Mouse (Mus musculus) hindbrain, embryonic 13.5 days (tissue): Measurements from ENCODE around the gene Pdk4. TPM values are rescaled to one million over a fixed set of nuclear protein-coding genes. Genes with fewer than 3 reads are reported as not detected.

Source experiments
- ATAC-seq: fragments of 200-750 bp; cut with Nextera tagmentation; 2 replicates; pipeline ENCODE4 v1.8.0; 2017; ENCODE audit warnings: moderate TSS enrichment; ENCODE audit not compliant: low FRiP score
- H3K27ac ChIP-seq: fragments of 300-500 bp; sonication (generic); 2 replicates; pipeline ENCODE4 v1.5.1; 2015; ENCODE audit warnings: inconsistent platforms, mild to moderate bottlenecking, moderate library complexity
- H3K27me3 ChIP-seq: fragments of 300-500 bp; sonication (generic); 2 replicates; pipeline ENCODE4 v1.6.1; 2015; ENCODE audit warnings: mild to moderate bottlenecking, inconsistent platforms
- H3K36me3 ChIP-seq: fragments of 300-500 bp; sonication (generic); 2 replicates; pipeline ENCODE4 v1.6.1; 2015; ENCODE audit warnings: mild to moderate bottlenecking, inconsistent platforms
- H3K4me1 ChIP-seq: fragments of 300-500 bp; sonication (generic); replicated peaks from 2 replicates; pipeline ENCODE4 v1.6.1; 2015; ENCODE audit warnings: inconsistent platforms
- H3K4me2 ChIP-seq: fragments of 300-500 bp; sonication (generic); 2 replicates; pipeline ENCODE4 v1.6.1; 2015; ENCODE audit warnings: inconsistent platforms, mild to moderate bottlenecking, moderate library complexity
- H3K4me3 ChIP-seq: fragments of 300-500 bp; sonication (generic); 2 replicates; pipeline ENCODE4 v1.5.1; 2015; ENCODE audit warnings: mild to moderate bottlenecking, inconsistent platforms
- H3K9ac ChIP-seq: fragments of 300-500 bp; sonication (generic); 2 replicates; pipeline ENCODE4 v1.6.1; 2015; ENCODE audit warnings: mild to moderate bottlenecking, inconsistent platforms
- H3K9me3 ChIP-seq: fragments of 300-500 bp; sonication (generic); 2 replicates; pipeline ENCODE4 v1.6.1; 2016; ENCODE audit warnings: inconsistent platforms
- WGBS: fragments of 180-500 bp; shearing (Covaris S2); methylation state at CpG from one replicate; pipeline ENCODE4 v1.1.7; 2015; 5-methylcytosine and 5-hydroxymethylcytosine counted together
- polyA plus RNA-seq: library from polyadenylated mRNA; unstranded; fragments of >200 nt; fragmentation: Nextera tagmentation; extraction: Ambion mirVana; gene quantifications from 2 replicates; pipeline ENCODE4 v1.2.1, GENCODE M21; 2015

Gene Pdk4
- polyA plus RNA-seq, 1 experiment from 2014 or later = 2.2 TPM

DNA sequence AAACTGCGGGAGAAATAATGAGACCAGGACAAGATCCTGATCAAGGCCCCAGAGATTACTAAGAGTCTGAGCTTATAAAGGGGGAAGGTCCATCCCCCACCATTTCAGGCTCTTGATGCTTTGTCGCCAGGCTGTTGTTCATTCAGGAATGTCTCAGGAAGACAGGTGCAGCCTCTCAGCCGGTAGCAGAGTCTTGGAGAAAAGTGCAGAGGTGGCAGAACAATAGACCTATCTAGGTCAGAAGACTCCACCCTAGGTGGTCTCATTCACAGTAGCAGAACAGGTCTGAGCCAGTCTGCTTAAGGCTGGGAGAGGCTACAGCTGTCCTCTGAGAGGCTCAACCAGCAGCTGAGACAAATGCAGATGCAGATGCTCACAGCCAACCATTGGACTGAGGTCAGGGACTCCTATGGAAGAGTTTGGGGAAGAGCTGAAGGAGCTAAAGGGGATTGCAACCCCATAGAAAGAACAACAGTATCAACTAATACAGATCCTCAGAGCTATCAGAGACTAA lies 13.8 kb downstream of the Pdk4 start:
- no peaks in the 10 kb centered on the region for H3K4me1 ChIP-seq

GRCm38 (mm10) chr6:5481066-5481465 lies 15.0 kb downstream of the Pdk4 start:
- ATAC-seq = no peak
- no peaks in the 10 kb centered on the region for H3K9me3 ChIP-seq
- 92% methylated on average over 2 of the region's 2 CpGs for WGBS
- H3K27me3 ChIP-seq = no peaks in the 10 kb centered on the region
- H3K27ac ChIP-seq = no peak overlapping the region
- H3K4me2 ChIP-seq = no peak overlapping the region
- H3K36me3 ChIP-seq = no peaks in the 10 kb centered on the region
- no peak overlapping the region for H3K4me3 ChIP-seq
- no peaks in the 10 kb centered on the region for H3K4me1 ChIP-seq
- H3K9ac ChIP-seq = no peak overlapping the region

More for the DNA sequence above, 13.8 kb downstream of the Pdk4 start:
- Histone ChIP-seq H3K4me2 (no peak overlapping the region), H3K9me3 (no peaks in the 10 kb centered on the region), H3K4me3 (no peak overlapping the region), H3K36me3 (no peaks in the 10 kb centered on the region), H3K27me3 (no peaks in the 10 kb centered on the region), H3K9ac (no peak overlapping the region), H3K27ac (no peak overlapping the region)
- WGBS = 67% methylated on average over 3 of the region's 3 CpGs
- ATAC-seq = no peak

- H3K27ac ChIP-seq = no peak overlapping the region
- H3K4me1 ChIP-seq = no peaks in the 10 kb centered on the region
- no peaks in the 10 kb centered on the region for H3K27me3 ChIP-seq
- no peaks in the 10 kb centered on the region for H3K36me3 ChIP-seq
- no peak overlapping the region for H3K4me2 ChIP-seq
- H3K4me3 ChIP-seq = no peak overlapping the region
- no peak for ATAC-seq
- 69% methylated on average over 1 of the region's 1 CpGs for WGBS
- H3K9ac ChIP-seq = no peak overlapping the region
- no peaks in the 10 kb centered on the region for H3K9me3 ChIP-seq
Measured at GRCm38 (mm10) chr6:5474021-5474420, 22.1 kb downstream of the Pdk4 start.

DNA sequence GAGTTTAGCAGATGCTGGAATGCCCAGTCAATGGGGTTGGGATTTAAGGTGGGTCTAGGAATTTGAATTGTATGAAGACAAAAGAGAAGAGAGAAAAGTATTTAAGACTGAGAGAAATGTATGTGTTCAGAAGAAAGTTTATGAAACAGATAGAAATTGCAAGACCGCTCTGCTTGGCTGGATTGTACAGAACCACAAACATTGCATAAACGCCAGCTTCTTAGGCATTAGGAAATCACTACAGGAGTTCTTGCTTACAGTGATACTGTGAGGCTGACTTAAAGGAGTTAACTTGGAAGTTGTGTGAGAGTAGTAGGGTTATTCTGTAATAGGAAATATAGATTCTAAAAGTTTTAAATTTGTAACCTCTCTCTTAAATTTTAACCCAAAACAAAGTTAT lies 23.4 kb downstream of the Pdk4 start:
- no peaks in the 10 kb centered on the region for H3K27me3 ChIP-seq
- no peak overlapping the region for H3K27ac ChIP-seq
- no peak for ATAC-seq
- H3K36me3 ChIP-seq = no peaks in the 10 kb centered on the region
- H3K4me3 ChIP-seq = no peak overlapping the region
- 95% methylated on average over 2 of the region's 2 CpGs for WGBS
- H3K9me3 ChIP-seq = no peaks in the 10 kb centered on the region
- H3K4me1 ChIP-seq = no peaks in the 10 kb centered on the region
- H3K4me2 ChIP-seq = no peak overlapping the region
- H3K9ac ChIP-seq = no peak overlapping the region

GRCm38 (mm10) chr6:5470480-5471318 lies 25.4 kb downstream of the Pdk4 start:
- no peaks in the 10 kb centered on the region for H3K9me3 ChIP-seq
- H3K27me3 ChIP-seq = no peaks in the 10 kb centered on the region
- H3K9ac ChIP-seq = no peak overlapping the region
- H3K36me3 ChIP-seq = no peaks in the 10 kb centered on the region
- 72% methylated on average over 10 of the region's 10 CpGs for WGBS
- no peak for ATAC-seq
- no peak overlapping the region for H3K4me2 ChIP-seq
- no peak overlapping the region for H3K4me3 ChIP-seq
- H3K4me1 ChIP-seq = no peaks in the 10 kb centered on the region
- no peak overlapping the region for H3K27ac ChIP-seq

GRCm38 (mm10) chr6:5455836-5456235 lies 40.3 kb downstream of the Pdk4 start:
- 82% methylated on average over 3 of the region's 3 CpGs for WGBS
- H3K9me3 ChIP-seq = no peaks in the 10 kb centered on the region

GRCm38 (mm10) chr6:5449878-5450277 lies 46.2 kb downstream of the Pdk4 start:
- Histone ChIP-seq H3K9me3 (no peaks in the 10 kb centered on the region), H3K4me3 (no peak overlapping the region), H3K9ac (no peak overlapping the region), H3K27ac (no peak overlapping the region), H3K27me3 (no peaks in the 10 kb centered on the region), H3K4me1 (no peaks in the 10 kb centered on the region), H3K4me2 (no peak overlapping the region), H3K36me3 (no peaks in the 10 kb centered on the region)
- 96% methylated on average over 5 of the region's 5 CpGs for WGBS
- ATAC-seq = no peak

More at GRCm38 (mm10) chr6:5455836-5456235, 40.3 kb downstream of the Pdk4 start:
- Histone ChIP-seq H3K36me3 (no peaks in the 10 kb centered on the region), H3K27me3 (no peaks in the 10 kb centered on the region), H3K9ac (no peak overlapping the region), H3K4me2 (no peak overlapping the region), H3K27ac (no peak overlapping the region), H3K4me3 (no peak overlapping the region), H3K4me1 (no peaks in the 10 kb centered on the region)
- no peak for ATAC-seq

DNA sequence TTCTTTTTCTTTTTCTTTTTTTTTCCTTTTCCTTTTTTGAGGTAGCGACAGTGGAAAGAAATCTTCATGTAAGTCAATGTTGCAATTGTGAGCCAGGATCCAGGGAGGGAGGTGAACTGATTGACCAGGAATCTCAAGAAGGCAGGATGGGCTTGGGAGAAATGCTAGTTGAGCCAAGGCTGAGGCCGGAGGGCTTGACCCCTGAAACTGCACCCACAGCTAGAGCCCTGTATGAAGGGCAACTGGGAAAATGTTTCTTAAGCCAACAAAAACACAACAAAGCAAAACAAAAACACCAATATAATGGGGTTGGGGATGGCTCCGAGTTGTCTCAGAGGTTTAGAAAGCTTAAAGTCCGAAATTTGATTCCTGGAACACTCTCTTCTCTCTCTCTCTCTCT lies 47.7 kb downstream of the Pdk4 start:
- no peak overlapping the region for H3K4me3 ChIP-seq
- WGBS = 59% methylated on average over 4 of the region's 4 CpGs
- H3K27me3 ChIP-seq = no peaks in the 10 kb centered on the region
- ATAC-seq = no peak
- no peaks in the 10 kb centered on the region for H3K9me3 ChIP-seq
- no peaks in the 10 kb centered on the region for H3K36me3 ChIP-seq
- no peak overlapping the region for H3K9ac ChIP-seq
- no peaks in the 10 kb centered on the region for H3K4me1 ChIP-seq
- no peak overlapping the region for H3K27ac ChIP-seq
- no peak overlapping the region for H3K4me2 ChIP-seq

DNA sequence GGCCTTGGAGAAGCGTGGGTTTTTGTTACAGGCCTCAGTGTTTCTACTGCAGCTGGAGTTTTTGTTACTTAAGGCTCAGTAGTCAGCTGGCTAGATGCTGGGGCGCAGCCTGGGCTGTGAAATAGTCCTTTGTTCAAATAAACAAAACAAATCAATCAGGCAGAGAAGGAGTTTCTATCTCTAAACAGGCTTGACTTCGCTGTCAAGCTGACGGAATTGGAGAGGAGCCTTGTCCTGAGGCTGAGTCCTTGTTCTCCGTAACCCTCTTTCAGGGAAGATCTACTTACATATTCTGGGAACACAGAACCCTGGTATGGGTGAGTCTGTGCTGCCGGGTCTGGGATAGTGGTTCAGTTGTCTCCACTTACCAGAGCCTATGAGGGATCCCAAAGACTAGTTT lies 48.6 kb downstream of the Pdk4 start:
- peak overlapping the region; percentile 27 for H3K27ac ChIP-seq
- H3K4me1 ChIP-seq = no peaks in the 10 kb centered on the region; the same call in 1 of the 2 replicates
- H3K36me3 ChIP-seq = no peaks in the 10 kb centered on the region
- H3K9ac ChIP-seq = no peak overlapping the region
- peak; percentile 74 for ATAC-seq
- H3K4me3 ChIP-seq = no peak overlapping the region
- no peaks in the 10 kb centered on the region for H3K27me3 ChIP-seq
- WGBS = 17% methylated on average over 6 of the region's 6 CpGs
- no peaks in the 10 kb centered on the region for H3K9me3 ChIP-seq
- no peak overlapping the region for H3K4me2 ChIP-seq

- no peak for ATAC-seq
Measured at GRCm38 (mm10) chr6:5447013-5447412, 49.1 kb downstream of the Pdk4 start.

DNA sequence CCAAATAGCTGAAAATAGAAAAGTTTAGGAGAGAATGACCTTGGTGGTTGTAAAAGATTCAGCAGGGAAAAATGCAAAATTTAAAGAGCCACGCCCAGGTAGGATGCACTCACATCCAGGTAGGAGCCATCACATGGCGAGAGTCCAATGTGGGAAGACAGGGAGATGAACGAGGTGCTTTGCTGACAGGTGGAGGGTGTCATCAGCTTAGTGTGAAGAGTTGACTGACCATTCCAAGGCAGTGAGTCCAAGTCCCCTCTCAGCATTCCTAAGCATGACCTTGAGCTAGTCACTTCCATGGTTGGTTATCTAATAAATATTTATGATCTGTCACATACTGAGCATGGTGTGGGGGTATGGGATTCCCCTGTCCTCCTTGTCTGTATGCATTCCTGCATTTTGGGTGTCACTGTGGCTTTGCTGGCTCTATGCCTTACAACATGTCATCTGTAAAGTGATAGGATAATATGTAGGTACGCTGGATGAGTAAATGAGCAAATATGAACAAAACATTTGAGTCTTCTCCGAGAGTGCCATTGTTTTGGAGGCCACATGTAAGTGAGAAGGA lies 51.7 kb downstream of the Pdk4 start:
- no peak overlapping the region for H3K4me3 ChIP-seq
- ATAC-seq = no peak
- H3K27me3 ChIP-seq = no peaks in the 10 kb centered on the region
- WGBS = 95% methylated on average over 5 of the region's 5 CpGs
- no peaks in the 10 kb centered on the region for H3K9me3 ChIP-seq
- H3K4me2 ChIP-seq = no peak overlapping the region
- H3K27ac ChIP-seq = no peak overlapping the region
- H3K9ac ChIP-seq = no peak overlapping the region
- no peaks in the 10 kb centered on the region; the same call in 1 of the 2 replicates for H3K4me1 ChIP-seq
- H3K36me3 ChIP-seq = no peaks in the 10 kb centered on the region

More at GRCm38 (mm10) chr6:5447013-5447412, 49.1 kb downstream of the Pdk4 start:
- H3K9me3 ChIP-seq = no peaks in the 10 kb centered on the region
- no peaks in the 10 kb centered on the region for H3K27me3 ChIP-seq
- H3K36me3 ChIP-seq = no peaks in the 10 kb centered on the region
- no peak overlapping the region for H3K27ac ChIP-seq
- H3K9ac ChIP-seq = no peak overlapping the region
- no peak overlapping the region for H3K4me3 ChIP-seq
- no peaks in the 10 kb centered on the region; the same call in 1 of the 2 replicates for H3K4me1 ChIP-seq
- no peak overlapping the region for H3K4me2 ChIP-seq
- WGBS = 76% methylated on average over 4 of the region's 4 CpGs

DNA sequence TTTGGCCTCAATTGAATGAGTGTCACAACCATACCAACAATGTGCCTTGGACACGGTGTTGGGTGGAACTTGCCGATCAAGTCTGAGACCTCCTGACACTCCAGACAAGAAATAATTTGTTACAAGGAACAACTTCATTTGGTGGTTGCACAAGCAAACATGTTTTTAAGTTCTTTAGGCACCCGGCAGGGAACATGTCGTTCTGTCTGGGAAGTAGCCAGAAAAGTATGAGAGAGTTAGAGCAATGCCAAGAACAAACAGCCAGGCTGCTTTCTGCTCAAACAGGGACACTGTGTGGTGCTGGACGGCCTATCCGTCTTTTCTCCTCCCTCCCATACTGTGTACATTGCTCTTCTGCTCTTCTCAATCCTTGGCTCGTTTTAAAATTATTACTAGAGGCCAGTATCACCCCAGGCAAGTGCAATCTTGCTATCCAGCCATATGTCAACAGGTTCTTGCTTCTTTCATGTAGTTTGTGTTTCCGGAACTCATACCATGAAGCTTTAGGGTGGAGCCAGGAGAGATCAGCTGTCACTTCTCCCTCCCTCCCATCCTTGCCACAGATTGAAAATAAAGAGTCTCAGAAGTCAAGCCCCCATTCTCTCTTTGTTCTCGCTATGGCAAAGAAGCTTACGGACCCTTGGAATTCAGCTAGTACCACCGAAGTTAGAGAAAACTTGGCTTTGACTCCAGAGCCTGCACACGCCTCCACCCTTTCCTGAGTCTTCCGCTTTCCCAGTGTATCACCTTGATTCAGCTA lies 52.8 kb downstream of the Pdk4 start:
- Histone ChIP-seq H3K27ac (no peak overlapping the region), H3K36me3 (no peaks in the 10 kb centered on the region), H3K9ac (no peak overlapping the region), H3K9me3 (no peaks in the 10 kb centered on the region), H3K4me3 (no peak overlapping the region), H3K4me2 (no peak overlapping the region), H3K4me1 (no peaks in the 10 kb centered on the region; the same call in 1 of the 2 replicates), H3K27me3 (no peaks in the 10 kb centered on the region)
- no peak for ATAC-seq
- 34% methylated on average over 13 of the region's 13 CpGs for WGBS
